Mouse (Mus musculus): ENCODE measurements around the gene Dgki.

The Dgki gene

DNA sequence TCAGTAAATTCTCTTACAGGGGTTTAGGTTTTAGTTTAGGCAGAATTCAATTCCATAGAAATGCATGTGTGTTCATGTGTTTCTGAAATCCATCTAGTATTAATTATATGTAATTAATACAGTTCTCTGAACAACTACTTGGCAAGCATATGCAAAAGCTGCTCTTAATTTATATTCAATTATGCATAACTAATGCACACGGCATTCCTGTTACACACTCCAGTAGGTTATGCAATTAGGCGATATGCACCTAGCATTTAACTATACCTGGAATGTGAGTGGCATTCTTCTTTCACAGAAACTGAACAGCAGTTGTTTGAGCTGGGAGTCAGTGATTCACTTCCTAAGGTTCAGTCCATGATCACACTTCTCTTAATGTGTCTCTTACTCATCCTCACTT, 370.2 kb downstream of the Dgki start:
- no peak for DNase-seq (ENCODE audit: low read depth, low spot score)

GRCm38 (mm10) chr6:36926455-36926854, 373.5 kb downstream of the Dgki start:
- peak; percentile 92 for DNase-seq (ENCODE audit: low read depth, low spot score)

DNA sequence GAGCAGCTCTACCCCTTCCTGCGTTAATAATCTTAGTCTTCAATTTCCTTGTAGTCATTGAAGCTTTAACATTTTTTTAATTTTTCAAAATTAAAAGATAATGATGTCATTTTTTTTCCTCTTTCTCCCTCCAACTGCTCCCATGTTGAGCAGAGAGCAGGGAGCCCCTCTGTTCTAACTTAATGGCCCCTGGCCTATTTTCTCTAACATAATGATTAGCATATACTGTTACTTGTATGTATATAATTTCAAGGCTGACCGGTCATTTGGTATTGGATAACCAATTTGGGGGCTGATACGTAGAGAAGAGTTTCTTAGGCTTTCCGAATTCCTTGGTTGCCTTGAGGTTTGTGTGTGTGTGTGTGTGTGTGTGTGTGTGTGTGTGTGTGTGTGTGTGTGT, 378.0 kb downstream of the Dgki start:
- no peak for DNase-seq (ENCODE audit: low read depth, low spot score)

DNA sequence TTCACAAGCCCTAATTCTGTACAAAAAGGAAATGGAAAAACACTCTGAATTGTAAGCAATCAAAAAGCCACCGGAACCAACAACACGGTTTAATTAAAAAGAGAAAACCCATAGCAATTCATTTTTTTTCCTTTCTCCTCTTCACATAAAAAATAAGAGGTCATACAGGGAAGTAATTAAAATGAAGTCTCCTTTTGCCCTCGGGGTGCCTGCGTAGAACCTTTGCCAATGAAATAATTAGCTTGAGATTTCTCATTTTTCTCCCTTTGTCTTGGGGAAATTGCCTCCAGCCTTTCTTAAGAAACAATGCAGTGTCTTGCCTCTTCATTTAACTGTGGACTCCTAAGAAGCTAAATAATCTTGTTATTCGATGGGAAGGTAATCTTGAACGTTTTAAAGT, 388.4 kb downstream of the Dgki start:
- no peak for DNase-seq (ENCODE audit: low read depth, low spot score)

DNA sequence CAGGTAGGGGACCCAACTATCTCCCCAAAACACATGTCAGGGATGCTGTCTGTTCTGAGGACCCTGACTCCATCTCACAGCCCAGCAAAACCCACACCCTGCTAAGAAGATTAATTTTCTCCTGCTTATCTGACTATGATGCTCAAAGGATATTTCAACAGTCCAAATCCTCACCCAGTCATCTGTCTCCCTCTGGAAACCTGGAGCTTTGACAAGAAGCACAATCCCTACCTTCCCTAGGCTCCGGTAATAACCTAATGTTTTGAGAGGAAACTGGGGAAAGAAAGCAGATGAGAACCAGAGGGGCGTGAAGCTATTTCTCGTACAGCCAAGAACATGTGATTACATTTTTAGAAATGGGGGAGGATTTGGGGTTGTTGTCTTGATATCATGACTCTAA, 392.8 kb downstream of the Dgki start:
- DNase-seq (ENCODE audit: low read depth, low spot score) = peak; percentile 47

GRCm38 (mm10) chr6:36905965-36906364, 394.0 kb downstream of the Dgki start:
- no peak for DNase-seq (ENCODE audit: low read depth, low spot score)

DNA sequence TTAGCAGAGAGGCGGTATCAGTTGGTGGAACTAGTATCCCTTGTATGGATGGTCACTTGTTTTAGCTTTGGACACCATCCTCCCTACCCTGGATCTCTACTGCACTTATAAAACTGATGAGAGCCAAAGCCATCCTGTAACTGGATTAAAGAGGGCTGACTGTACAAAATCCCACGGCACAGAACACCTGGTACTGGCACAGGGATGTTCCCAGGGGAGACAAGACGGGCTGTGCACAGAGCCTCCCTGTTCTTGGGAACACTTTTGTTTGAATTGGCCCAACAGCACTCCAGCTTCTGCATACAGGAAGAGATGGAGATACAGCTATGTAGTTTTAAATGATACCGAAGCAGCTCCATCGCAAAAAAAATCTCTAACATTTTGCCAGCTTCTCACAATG, 395.1 kb downstream of the Dgki start:
- DNase-seq (ENCODE audit: low read depth, low spot score) = no peak

DNA sequence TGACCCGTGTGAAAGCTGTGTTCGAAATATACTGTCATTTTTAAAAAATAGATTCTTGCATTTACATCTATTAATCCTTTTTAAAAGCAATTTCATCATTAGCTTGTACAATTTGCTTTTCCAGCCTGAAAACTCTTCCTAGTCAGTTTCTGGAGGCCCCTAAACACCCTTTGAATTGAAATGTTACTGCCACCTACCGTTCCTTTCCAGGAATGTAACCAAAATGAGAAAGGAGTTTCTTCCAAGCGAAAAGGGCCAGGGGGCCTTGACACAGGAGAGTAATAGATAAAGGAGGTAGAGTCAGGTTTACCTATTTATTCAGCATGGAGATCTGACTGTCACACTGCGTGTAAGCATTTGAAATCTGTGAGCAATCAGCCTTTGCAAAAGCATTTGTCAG, 396.2 kb downstream of the Dgki start:
- peak; percentile 78 for DNase-seq (ENCODE audit: low read depth, low spot score)

- DNase-seq (ENCODE audit: low read depth, low spot score) = peak; percentile 85
Measured at GRCm38 (mm10) chr6:36903159-36903794, 396.7 kb downstream of the Dgki start.

- DNase-seq (ENCODE audit: low read depth, low spot score) = no peak
Measured at GRCm38 (mm10) chr6:36899872-36900271, 400.1 kb downstream of the Dgki start.

DNA sequence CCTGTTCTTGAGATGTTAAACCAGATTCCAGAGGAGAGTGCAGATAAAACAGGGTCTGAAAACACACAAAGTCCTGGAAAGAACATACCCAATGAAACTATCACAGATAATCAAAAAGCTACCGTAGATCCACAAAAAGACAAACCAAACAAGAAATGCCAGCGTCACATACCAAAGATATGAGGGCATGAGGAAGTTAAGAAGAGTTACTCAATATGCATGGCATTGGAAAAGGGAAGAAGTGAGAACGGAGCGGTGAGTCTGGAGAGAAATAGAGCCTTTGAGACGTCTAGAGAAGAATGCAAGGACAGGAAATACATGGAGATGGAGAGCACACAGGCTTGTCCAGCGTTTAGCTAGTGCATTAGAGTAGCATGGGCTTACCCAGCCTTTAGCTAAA, 401.6 kb downstream of the Dgki start:
- DNase-seq (ENCODE audit: low read depth, low spot score) = no peak

GRCm38 (mm10) chr6:36897616-36898149, 402.3 kb downstream of the Dgki start:
- DNase-seq (ENCODE audit: low read depth, low spot score) = no peak

- DNase-seq (ENCODE audit: low read depth, low spot score) = peak; percentile 67
Measured at GRCm38 (mm10) chr6:36896656-36897055, 403.3 kb downstream of the Dgki start.

DNA sequence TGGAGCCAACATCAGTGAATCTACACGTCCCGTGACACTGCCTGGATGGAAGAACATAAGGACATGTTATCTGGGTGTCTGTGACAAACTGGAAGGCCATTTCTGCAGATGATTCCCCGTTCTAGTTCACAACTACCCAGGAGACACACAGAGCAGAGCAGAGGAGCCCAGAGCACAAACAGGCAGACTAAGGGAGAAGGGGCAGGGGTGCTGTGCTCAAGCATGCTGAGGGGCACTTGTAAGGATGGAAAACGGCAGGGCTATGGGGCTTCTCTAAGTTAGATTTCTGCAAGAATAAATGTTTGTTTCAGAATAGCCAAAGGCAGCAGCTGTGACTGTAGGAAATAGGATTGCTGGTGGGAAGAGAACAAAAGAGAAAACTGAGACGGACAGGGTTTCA, 408.2 kb downstream of the Dgki start:
- no peak for DNase-seq (ENCODE audit: low read depth, low spot score)

GRCm38 (mm10) chr6:36890776-36891175, 409.2 kb downstream of the Dgki start:
- no peak for DNase-seq (ENCODE audit: low read depth, low spot score)

GRCm38 (mm10) chr6:36890296-36890695, 409.7 kb downstream of the Dgki start:
- no peak for DNase-seq (ENCODE audit: low read depth, low spot score)

GRCm38 (mm10) chr6:36881309-36881708, 418.7 kb downstream of the Dgki start:
- DNase-seq (ENCODE audit: low read depth, low spot score) = no peak

- DNase-seq (ENCODE audit: low read depth, low spot score) = peak; percentile 32
Measured at GRCm38 (mm10) chr6:36880643-36881263, 419.2 kb downstream of the Dgki start.

- DNase-seq (ENCODE audit: low read depth, low spot score) = no peak
Measured at GRCm38 (mm10) chr6:36877399-36877798, 422.6 kb downstream of the Dgki start.

DNA sequence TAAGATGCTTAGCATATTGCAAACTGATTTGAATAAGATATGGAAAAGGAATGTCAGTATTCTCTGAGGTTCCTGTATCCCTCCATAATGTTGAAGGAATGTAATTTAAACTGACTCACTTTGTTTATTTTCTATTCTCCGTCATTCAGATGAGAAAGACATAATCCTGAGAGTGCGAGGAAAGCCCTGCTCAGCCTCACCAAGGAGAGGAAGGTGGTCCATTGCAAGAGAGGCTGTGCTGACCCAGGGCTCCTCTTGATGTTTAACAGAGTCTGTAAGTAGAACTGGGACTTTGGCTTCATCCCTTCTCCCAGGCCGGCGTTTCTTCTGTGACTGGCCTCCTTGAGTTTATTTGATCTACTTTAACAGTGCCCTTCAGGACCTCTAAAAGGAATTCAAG, 423.6 kb downstream of the Dgki start:
- DNase-seq (ENCODE audit: low read depth, low spot score) = no peak

DNA sequence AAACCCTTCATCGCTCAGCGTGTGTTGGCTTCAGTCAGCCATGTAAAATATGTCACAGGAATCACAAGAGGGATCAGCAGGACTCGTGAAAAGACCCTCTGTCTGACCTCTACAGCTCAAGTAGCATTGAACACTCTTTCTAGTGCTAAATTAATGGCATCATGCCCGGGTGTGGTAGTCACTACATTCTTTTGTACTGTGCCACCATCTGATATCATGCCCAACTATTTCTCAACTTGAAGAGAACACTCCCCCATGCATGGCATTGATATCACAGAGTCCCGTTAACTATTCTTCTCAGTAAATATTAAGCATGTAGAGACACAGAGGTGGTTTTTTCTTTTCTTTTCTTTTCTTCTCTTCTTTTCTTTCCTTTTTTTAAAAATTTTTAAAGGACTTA, 424.1 kb downstream of the Dgki start:
- no peak for DNase-seq (ENCODE audit: low read depth, low spot score)

- no peak for DNase-seq (ENCODE audit: low read depth, low spot score)
Measured at GRCm38 (mm10) chr6:36872876-36873275, 427.1 kb downstream of the Dgki start.

DNA sequence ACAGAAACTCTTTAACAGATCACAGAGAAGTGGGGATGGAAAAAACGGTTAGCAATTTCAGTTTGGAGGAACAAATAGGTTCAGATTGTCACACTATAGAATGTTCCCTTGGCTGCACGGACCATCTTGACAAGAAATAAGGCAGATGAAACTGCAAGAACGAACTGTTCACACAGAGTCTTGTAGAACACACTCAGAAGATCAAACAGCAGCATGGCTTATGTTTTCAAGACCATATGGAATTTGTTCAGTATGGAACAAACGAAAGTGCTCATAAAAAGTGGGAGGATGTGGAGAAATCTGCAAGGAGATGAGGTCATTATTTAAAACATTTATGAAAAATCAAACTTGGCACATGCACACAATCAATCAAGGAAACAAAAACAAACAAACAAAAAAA, 431.8 kb downstream of the Dgki start:
- DNase-seq (ENCODE audit: low read depth, low spot score) = peak; percentile 50
